Mouse (Mus musculus): Measurements from ENCODE around the gene Urod. TPM values are rescaled to one million over a fixed set of nuclear protein-coding genes. Genes with fewer than 3 reads are reported as not detected.

Urod gene
- polyA plus RNA-seq (2012; rRNA removed): 42.1 and 56.1 TPM in 2 replicates

- DNase-seq: peak; percentile 94
- Histone ChIP-seq H3K4me3 (replicated peaks; ENCODE audit: extremely low read depth, low read depth, low read length) (peak within 1 kb of the TSS; percentile 77), H3K4me1 (ENCODE audit: control insufficient read depth, insufficient read depth, low read length) (peaks cover 13% of the 10 kb centered on the region)
- under 1% methylated on average over 38 of the region's 38 CpGs for WGBS
- TF ChIP-seq POLR2A (IDR thresholded peaks at IDR 0.05; ENCODE audit: borderline replicate concordance, extremely low read depth, low read depth, low read length) (peak; percentile 67; the same call in 1 of the 2 replicates), CTCF (IDR thresholded peaks at IDR 0.05; ENCODE audit: insufficient read depth, low read length) (no peak)
Observed at GRCm38 (mm10) chr4:116993672-116994621, at the start of gene Urod. Gene Urod (minus strand): TSS chr4:116994413.

GRCm38 (mm10) chr4:117041283-117041721, 47.1 kb upstream of the Urod start:
- no peak for TF ChIP-seq CTCF (IDR thresholded peaks at IDR 0.05; ENCODE audit: insufficient read depth, low read length)
- no peak for TF ChIP-seq POLR2A (IDR thresholded peaks at IDR 0.05; ENCODE audit: borderline replicate concordance, extremely low read depth, low read depth, low read length)
- peaks cover 18% of the 10 kb centered on the region for H3K4me1 ChIP-seq (ENCODE audit: control insufficient read depth, insufficient read depth, low read length)
- no peak overlapping the region for H3K4me3 ChIP-seq (replicated peaks; ENCODE audit: extremely low read depth, low read depth, low read length)
- WGBS: 21% methylated on average over 4 of the region's 4 CpGs
- DNase-seq: peak; percentile 51

GRCm38 (mm10) chr4:117040791-117041190, 46.6 kb upstream of the Urod start:
- Histone ChIP-seq H3K4me3 (replicated peaks; ENCODE audit: extremely low read depth, low read depth, low read length) (no peak overlapping the region), H3K4me1 (ENCODE audit: control insufficient read depth, insufficient read depth, low read length) (peaks cover 18% of the 10 kb centered on the region)
- WGBS: 25% methylated on average over 1 of the region's 1 CpGs
- no peak for DNase-seq
- TF ChIP-seq CTCF (IDR thresholded peaks at IDR 0.05; ENCODE audit: insufficient read depth, low read length) (no peak), POLR2A (IDR thresholded peaks at IDR 0.05; ENCODE audit: borderline replicate concordance, extremely low read depth, low read depth, low read length) (no peak)

DNA sequence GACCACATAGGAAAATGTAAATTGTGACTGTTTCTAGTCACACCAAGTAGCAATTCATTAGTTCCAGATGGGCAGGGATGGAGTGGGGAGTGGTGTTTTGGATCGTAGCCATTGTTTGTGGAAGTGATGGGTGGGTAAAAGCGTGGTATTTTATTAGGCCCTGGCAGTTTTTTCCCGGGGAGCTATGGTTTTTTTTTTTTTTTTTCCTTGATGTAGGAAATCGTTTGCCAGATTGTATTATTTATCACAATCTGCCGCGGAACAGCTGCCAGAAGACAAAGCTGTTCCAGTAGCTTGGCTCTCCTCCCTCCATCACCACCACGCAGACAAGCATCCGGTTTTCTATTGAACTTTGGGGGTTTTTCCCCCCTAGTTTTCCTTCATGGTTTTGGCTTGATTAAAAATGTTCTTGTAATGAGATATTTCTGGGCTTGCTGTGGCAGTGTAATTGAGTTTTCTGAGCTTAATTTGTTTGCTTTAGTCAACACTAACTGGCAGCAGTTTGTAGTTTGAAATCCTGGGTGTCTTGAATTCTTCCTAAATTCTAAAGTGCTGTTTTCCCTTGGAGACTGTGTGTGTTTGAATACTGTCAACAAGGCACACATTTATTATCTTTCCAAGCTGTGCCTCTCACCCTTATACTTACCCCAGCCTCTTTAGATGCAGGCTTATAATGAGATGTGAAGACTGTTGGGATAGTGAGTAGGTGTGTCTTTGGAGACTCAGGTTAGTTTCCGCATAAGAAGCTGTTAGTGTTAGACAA, 45.9 kb upstream of the Urod start:
- TF ChIP-seq CTCF (IDR thresholded peaks at IDR 0.05; ENCODE audit: insufficient read depth, low read length) (no peak), POLR2A (IDR thresholded peaks at IDR 0.05; ENCODE audit: borderline replicate concordance, extremely low read depth, low read depth, low read length) (no peak)
- H3K4me3 ChIP-seq (replicated peaks; ENCODE audit: extremely low read depth, low read depth, low read length): no peak overlapping the region
- 21% methylated on average over 9 of the region's 9 CpGs for WGBS
- peaks cover 18% of the 10 kb centered on the region for H3K4me1 ChIP-seq (ENCODE audit: control insufficient read depth, insufficient read depth, low read length)
- no peak for DNase-seq

DNA sequence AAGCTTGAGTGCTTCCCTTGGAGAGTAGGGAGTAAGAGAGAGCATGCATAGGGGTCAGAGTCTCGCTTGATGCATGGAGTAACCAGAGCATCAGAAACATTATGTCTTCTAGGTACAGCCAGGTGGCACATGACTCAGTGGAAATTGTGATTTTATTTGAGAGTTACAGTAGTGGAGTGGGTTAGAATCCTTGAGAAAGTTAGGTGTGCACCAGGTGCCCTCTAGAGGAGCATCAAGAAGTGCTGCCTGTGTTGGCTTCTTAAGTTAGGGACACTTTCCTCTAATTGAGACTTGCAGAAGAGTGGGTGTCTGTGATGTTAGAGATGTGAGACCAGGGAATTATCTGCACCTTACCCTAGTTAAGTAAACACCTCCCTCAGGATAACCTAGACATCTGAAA, 36.9 kb upstream of the Urod start:
- no peak for TF ChIP-seq POLR2A (IDR thresholded peaks at IDR 0.05; ENCODE audit: borderline replicate concordance, extremely low read depth, low read depth, low read length)
- TF ChIP-seq CTCF (IDR thresholded peaks at IDR 0.05; ENCODE audit: insufficient read depth, low read length): no peak
- WGBS: 92% methylated on average over 1 of the region's 1 CpGs
- Histone ChIP-seq H3K4me3 (replicated peaks; ENCODE audit: extremely low read depth, low read depth, low read length) (no peak overlapping the region), H3K4me1 (ENCODE audit: control insufficient read depth, insufficient read depth, low read length) (no peaks in the 10 kb centered on the region)
- DNase-seq: no peak

- no peak for DNase-seq
- no peak for TF ChIP-seq CTCF (IDR thresholded peaks at IDR 0.05; ENCODE audit: insufficient read depth, low read length)
- no peak for TF ChIP-seq POLR2A (IDR thresholded peaks at IDR 0.05; ENCODE audit: borderline replicate concordance, extremely low read depth, low read depth, low read length)
- 95% methylated on average over 4 of the region's 4 CpGs for WGBS
Observed at GRCm38 (mm10) chr4:117023469-117023868, 29.3 kb upstream of the Urod start.

DNA sequence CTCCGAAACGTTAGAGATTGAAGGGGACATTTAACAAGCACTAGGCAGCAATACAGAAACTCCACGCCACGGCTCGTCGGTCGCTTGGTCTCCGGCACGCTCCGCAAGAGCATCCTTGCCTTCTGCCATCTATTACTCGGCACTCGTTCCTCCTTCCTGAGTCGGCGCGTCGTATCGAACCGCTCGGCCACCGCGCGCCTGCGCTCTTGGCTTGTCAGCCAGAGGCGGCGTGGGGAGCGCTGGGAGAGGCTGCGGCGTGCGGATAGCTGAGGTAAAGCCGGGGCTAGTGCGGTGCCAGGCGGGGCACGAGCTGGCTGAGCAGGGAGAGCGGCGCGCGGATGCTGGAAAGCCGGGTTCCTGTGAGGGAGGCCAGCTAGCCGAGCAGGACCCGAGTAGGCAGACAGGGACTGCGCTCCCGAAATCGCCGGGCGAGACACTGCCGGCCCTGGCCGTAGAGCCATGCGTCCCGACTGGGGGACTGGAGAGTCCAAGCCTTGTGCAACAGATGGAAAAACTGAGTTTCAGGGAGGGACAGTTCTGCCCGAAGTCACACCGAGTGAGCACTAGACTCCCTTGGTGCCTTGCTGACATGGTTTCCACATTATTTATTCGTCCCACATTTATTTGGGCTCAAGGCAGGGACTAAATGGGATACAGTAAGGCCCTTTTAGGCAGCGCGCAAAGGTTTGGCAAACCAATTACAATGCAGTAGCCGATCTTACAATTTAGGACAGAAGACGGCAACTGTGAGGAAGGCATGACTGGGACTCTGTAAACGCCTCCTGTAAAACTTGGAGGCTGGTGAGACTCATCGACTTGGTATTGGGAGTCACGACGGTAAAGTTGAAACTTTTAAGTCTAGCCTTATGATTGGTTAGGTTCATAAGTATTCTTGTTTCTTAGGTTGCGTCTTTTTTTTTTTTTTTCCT, 25.3 kb upstream of the Urod start, which contains the start of gene Eif2b3:
Gene Eif2b3 (plus strand): TSS at position 197 of the 929 bp plus-strand sequence.
- Histone ChIP-seq H3K4me3 (replicated peaks; ENCODE audit: extremely low read depth, low read depth, low read length) (peak within 1 kb of the TSS; percentile 77), H3K4me1 (ENCODE audit: control insufficient read depth, insufficient read depth, low read length) (no peaks in the 10 kb centered on the region; the same call in 1 of the 2 replicates)
- no peak for TF ChIP-seq CTCF (IDR thresholded peaks at IDR 0.05; ENCODE audit: insufficient read depth, low read length)
- TF ChIP-seq POLR2A (IDR thresholded peaks at IDR 0.05; ENCODE audit: borderline replicate concordance, extremely low read depth, low read depth, low read length): peak; percentile 66; the same call in 1 of the 2 replicates
- DNase-seq: peak; percentile 82
- WGBS: under 1% methylated on average over 61 of the region's 61 CpGs

More at GRCm38 (mm10) chr4:117023469-117023868, 29.3 kb upstream of the Urod start:
- no peaks in the 10 kb centered on the region; the same call in 1 of the 2 replicates for H3K4me1 ChIP-seq (ENCODE audit: control insufficient read depth, insufficient read depth, low read length)
- H3K4me3 ChIP-seq (replicated peaks; ENCODE audit: extremely low read depth, low read depth, low read length): no peak overlapping the region

DNA sequence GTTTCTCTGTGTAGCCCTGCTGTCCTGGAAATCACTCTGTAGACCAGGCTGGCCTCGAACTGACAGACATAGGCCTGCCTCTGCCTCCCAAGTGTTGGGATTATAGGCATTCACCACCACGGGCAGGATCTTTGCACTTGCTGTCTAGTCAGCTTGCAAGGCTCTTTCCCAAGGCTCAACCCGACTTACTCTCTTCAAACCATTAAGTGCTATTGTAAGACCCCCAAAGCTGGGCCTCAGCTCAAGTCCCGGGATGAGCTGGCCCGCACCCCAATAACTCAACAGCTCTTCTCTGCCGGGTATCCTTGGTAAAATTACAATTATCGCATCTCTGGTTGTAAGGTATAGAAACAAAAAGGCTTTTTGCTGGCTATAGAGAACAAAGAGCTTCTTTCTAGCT, 24.1 kb upstream of the Urod start:
- 91% methylated on average over 7 of the region's 7 CpGs for WGBS
- TF ChIP-seq CTCF (IDR thresholded peaks at IDR 0.05; ENCODE audit: insufficient read depth, low read length) (no peak), POLR2A (IDR thresholded peaks at IDR 0.05; ENCODE audit: borderline replicate concordance, extremely low read depth, low read depth, low read length) (no peak)
- no peak for DNase-seq
- Histone ChIP-seq H3K4me3 (replicated peaks; ENCODE audit: extremely low read depth, low read depth, low read length) (no peak overlapping the region), H3K4me1 (ENCODE audit: control insufficient read depth, insufficient read depth, low read length) (no peaks in the 10 kb centered on the region; the same call in 1 of the 2 replicates)

All from lung, adult 2 months (tissue).